Comparison of ENCODE assay signal across 20 mouse cellular contexts in genomic region chr2:75514171-75514570, GRCm38 (mm10).
DNase-seq lines count a peak whose midpoint lies in the region.
"Had no signal": no experiment of that assay in that cellular context is flagged by ENCODE, and none has a peak within 500 bp of the region (broad histone marks: within the 10 kb centered on the region; RNA-seq: fewer than 3 reads in every experiment).

No protein-coding gene starts in this region.

- no peaks in the 10 kb centered on the region for H3K27me3 ChIP-seq in heart, embryonic 10.5 days (ENCODE audit: insufficient read depth, poor library complexity, severe bottlenecking)
- H3K27me3 ChIP-seq in limb, embryonic 10.5 days (ENCODE audit: low read depth, poor library complexity, severe bottlenecking): no peaks in the 10 kb centered on the region
- H3K27me3 ChIP-seq: forebrain, embryonic 15.5 days; intestine, embryonic 15.5 days had no signal

- peaks cover 11% of the 10 kb centered on the region; the same call in 1 of the 2 replicates for H3K4me1 ChIP-seq in heart, embryonic 10.5 days
- peaks cover 78% of the 10 kb centered on the region for H3K4me1 ChIP-seq in limb, embryonic 10.5 days
- H3K4me1 ChIP-seq: intestine, embryonic 15.5 days had no signal

- H3K4me3 ChIP-seq in heart, embryonic 10.5 days: no peak overlapping the region
- no peak overlapping the region for H3K4me3 ChIP-seq in limb, embryonic 10.5 days
- H3K4me3 ChIP-seq: forebrain, embryonic 15.5 days; hindbrain, embryonic 10.5 days; intestine, embryonic 15.5 days had no signal

- H3K27ac ChIP-seq in heart, embryonic 10.5 days: no peak overlapping the region
- peak overlapping the region; percentile 81 for H3K27ac ChIP-seq in limb, embryonic 10.5 days
- H3K27ac ChIP-seq: forebrain, embryonic 15.5 days; hindbrain, embryonic 10.5 days; hindbrain, embryonic 14.5 days; intestine, embryonic 15.5 days had no signal

- 47% methylated on average over 6 of the region's 6 CpGs for WGBS in heart, embryonic 10.5 days
- WGBS in limb, embryonic 10.5 days: 56% methylated on average over 6 of the region's 6 CpGs

- H3K36me3 ChIP-seq in heart, embryonic 10.5 days: no peaks in the 10 kb centered on the region
- H3K36me3 ChIP-seq in limb, embryonic 10.5 days: no peaks in the 10 kb centered on the region
- H3K36me3 ChIP-seq: forebrain, embryonic 15.5 days; G1E; hindbrain, embryonic 10.5 days; intestine, embryonic 15.5 days had no signal

- intact Hi-C loops in heart, postnatal 10 days (cut with DNase I): no loop called here

- H3K9me3 ChIP-seq in heart, embryonic 10.5 days: no peaks in the 10 kb centered on the region
- H3K9me3 ChIP-seq in limb, embryonic 10.5 days (replicated peaks): no peaks in the 10 kb centered on the region
- H3K9me3 ChIP-seq: forebrain, embryonic 15.5 days; G1E; hindbrain, embryonic 10.5 days; intestine, embryonic 15.5 days had no signal

- DNase-seq in embryo, embryonic 10 days (ENCODE audit: low spot score): peak; percentile 37
- no peak for DNase-seq in embryo, embryonic 9.5 days (ENCODE audit: extremely low spot score)
- peak; percentile 74 for DNase-seq in heart, embryonic 10.5 days (ENCODE audit: low spot score)
- DNase-seq in heart, postnatal 10 days: no peak
- DNase-seq in limb, embryonic 10.5 days (ENCODE audit: low spot score): peak; percentile 51
- DNase-seq in retina, embryonic 14.5 days (ENCODE audit: low spot score): no peak
- no peak for DNase-seq in right cerebral cortex, postnatal 4 days
- DNase-seq: adrenal gland, postnatal 10 days; B cell, adult 2 months; cerebellum, adult 11-12 months; cerebellum, adult 9-10 months; cerebellum, postnatal 25 days; gastrocnemius, postnatal 25 days; heart, postnatal 14 days; kidney, adult 18-20 months had no signal

Comparison
In these comparisons a context has a peak if more than half of its experiments do, and no peak if none do; other contexts are left out.
1. DNase-seq: peak in embryo, embryonic 10 days (single experiment), heart, embryonic 10.5 days (single experiment) and limb, embryonic 10.5 days (single experiment); none in embryo, embryonic 9.5 days (single experiment), heart, postnatal 10 days (0 of 2), retina, embryonic 14.5 days (single experiment) and right cerebral cortex, postnatal 4 days (single experiment).